Mouse (Mus musculus) midbrain, embryonic 12.5 days (tissue): Measurements from ENCODE around the gene Fbxl5. TPM values are rescaled to one million over a fixed set of nuclear protein-coding genes. Genes with fewer than 3 reads are reported as not detected.

ENCODE experiments used
- ATAC-seq: fragments of 200-750 bp; cut with Nextera tagmentation; 2 replicates; pipeline ENCODE4 v1.8.0; 2017; ENCODE audit warnings: low read depth, moderate TSS enrichment, moderate library complexity; ENCODE audit not compliant: low FRiP score
- H3K27ac ChIP-seq: fragments of 300-500 bp; sonication (generic); replicated peaks from 2 replicates; pipeline ENCODE4 v1.5.1; 2016; ENCODE audit warnings: mild to moderate bottlenecking
- H3K27me3 ChIP-seq: fragments of 300-500 bp; sonication (generic); 2 replicates; pipeline ENCODE4 v1.6.1; 2016; ENCODE audit warnings: mild to moderate bottlenecking
- H3K36me3 ChIP-seq: fragments of 300-500 bp; sonication (generic); 2 replicates; pipeline ENCODE4 v1.6.1; 2016
- H3K4me1 ChIP-seq: fragments of 300-500 bp; sonication (generic); 2 replicates; pipeline ENCODE4 v1.6.1; 2016
- H3K4me2 ChIP-seq: fragments of 300-500 bp; sonication (generic); replicated peaks from 2 replicates; pipeline ENCODE4 v1.6.1; 2016; ENCODE audit warnings: mild to moderate bottlenecking, moderate library complexity
- H3K4me3 ChIP-seq: fragments of 300-500 bp; sonication (generic); 2 replicates; pipeline ENCODE4 v1.5.1; 2016; ENCODE audit warnings: mild to moderate bottlenecking
- H3K9ac ChIP-seq: fragments of 300-500 bp; sonication (generic); replicated peaks from 2 replicates; pipeline ENCODE4 v1.6.1; 2016; ENCODE audit warnings: mild to moderate bottlenecking, moderate library complexity
- H3K9me3 ChIP-seq: fragments of 300-500 bp; sonication (generic); 2 replicates; pipeline ENCODE4 v1.6.1; 2016; ENCODE audit warnings: mild to moderate bottlenecking
- WGBS: fragments of 180-500 bp; shearing (Covaris S2); methylation state at CpG from one replicate; pipeline ENCODE4 v1.1.7; 2016; 5-methylcytosine and 5-hydroxymethylcytosine counted together
- polyA plus RNA-seq: library from polyadenylated mRNA; unstranded; fragments of >200 nt; fragmentation: Nextera tagmentation; extraction: Ambion mirVana; gene quantifications from 2 replicates; pipeline ENCODE4 v1.2.1, GENCODE M21; 2016

The Fbxl5 gene
- polyA plus RNA-seq, 1 experiment from 2014 or later = 61.8 TPM

DNA sequence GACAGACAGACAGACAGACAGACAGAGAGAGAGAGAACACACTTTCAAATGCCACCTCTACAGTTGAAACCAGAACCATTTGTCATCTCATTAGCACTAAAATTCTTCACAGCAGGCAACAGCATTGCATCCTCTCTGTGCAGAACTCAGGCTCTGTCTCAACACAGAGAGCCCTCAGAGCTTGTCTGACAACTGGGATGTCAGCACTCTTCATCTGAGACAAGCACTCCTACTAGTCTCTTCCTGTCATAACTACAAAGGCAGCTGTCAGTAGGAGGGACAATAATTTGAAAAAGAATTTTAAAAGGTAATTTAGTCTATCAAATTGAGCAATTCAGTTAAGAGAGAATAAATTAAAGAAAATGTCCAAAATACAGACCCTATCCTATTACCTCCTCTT, 122.2 kb downstream of the Fbxl5 start:
- Histone ChIP-seq H3K27ac (no peak overlapping the region), H3K4me1 (no peaks in the 10 kb centered on the region), H3K36me3 (peaks cover 64% of the 10 kb centered on the region), H3K4me2 (no peak overlapping the region), H3K9me3 (no peaks in the 10 kb centered on the region), H3K9ac (no peak overlapping the region), H3K27me3 (no peaks in the 10 kb centered on the region), H3K4me3 (no peak overlapping the region)
- no peak for ATAC-seq

DNA sequence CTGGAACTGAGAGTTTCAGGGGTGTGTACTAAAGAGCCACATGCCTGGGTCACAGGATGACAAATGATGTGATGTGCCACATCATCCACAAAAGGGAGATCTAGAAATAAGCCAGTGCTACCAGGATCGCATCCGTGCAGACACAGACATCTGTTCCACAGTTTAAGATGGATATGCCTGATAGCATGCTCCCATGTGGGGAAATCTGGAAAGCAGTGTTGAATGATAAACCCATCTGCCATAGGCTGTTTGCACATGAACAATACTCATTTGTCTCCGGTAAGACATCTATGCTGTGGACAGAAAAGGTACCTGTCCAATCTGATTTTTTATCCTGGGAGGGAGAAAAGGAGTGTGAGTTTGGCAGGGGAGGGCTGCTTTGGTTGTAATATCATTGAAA, 124.3 kb downstream of the Fbxl5 start:
- Histone ChIP-seq H3K4me2 (no peak overlapping the region), H3K27me3 (no peaks in the 10 kb centered on the region), H3K27ac (no peak overlapping the region), H3K9me3 (no peaks in the 10 kb centered on the region), H3K4me1 (no peaks in the 10 kb centered on the region), H3K36me3 (peaks cover 48% of the 10 kb centered on the region), H3K4me3 (no peak overlapping the region), H3K9ac (no peak overlapping the region)
- ATAC-seq = no peak
- WGBS = 94% methylated on average over 3 of the region's 3 CpGs

Other genes starting within 250 kb of the Fbxl5 start
- 9.6 and 11.4 TPM in 2 replicates for gene Cc2d2a, start 159.3 kb downstream of the Fbxl5 start, polyA plus RNA-seq
- gene Bst1, start 2.8 kb downstream of the Fbxl5 start, polyA plus RNA-seq = 0.17 TPM in 1 of 2 replicates, not detected in the other
- 3.4 and 3.8 TPM in 2 replicates for gene Cd38, start 46.9 kb upstream of the Fbxl5 start, polyA plus RNA-seq
- not detected in 2 replicates for gene Gm7879, start 91.5 kb upstream of the Fbxl5 start, polyA plus RNA-seq
- 0.80 and 0.97 TPM in 2 replicates for gene Fgfbp1, start 160.1 kb upstream of the Fbxl5 start, polyA plus RNA-seq